Mouse (Mus musculus) lung, embryonic 16.5 days (tissue): Measurements from ENCODE around the gene Ppp6r1. TPM values are rescaled to one million over a fixed set of nuclear protein-coding genes. Genes with fewer than 3 reads are reported as not detected.

Source experiments
- ATAC-seq: fragments of 200-750 bp; cut with Nextera tagmentation; 2 replicates; pipeline ENCODE4 v1.8.0; 2017; ENCODE audit warnings: low read depth, mild to moderate bottlenecking, moderate library complexity
- H3K27ac ChIP-seq: fragments of 300-500 bp; sonication (generic); 2 replicates; pipeline ENCODE4 v1.5.1; 2014; ENCODE audit warnings: mild to moderate bottlenecking, control low read depth, low read length
- H3K27me3 ChIP-seq: fragments of 300-500 bp; sonication (generic); 2 replicates; pipeline ENCODE4 v1.6.1; 2014; ENCODE audit warnings: low read depth, low read length, mixed read lengths; ENCODE audit not compliant: control insufficient read depth, insufficient read depth
- H3K36me3 ChIP-seq: fragments of 300-500 bp; sonication (generic); 2 replicates; pipeline ENCODE4 v1.6.1; 2014; ENCODE audit warnings: low read length; ENCODE audit not compliant: control insufficient read depth, insufficient read depth
- H3K4me1 ChIP-seq: fragments of 300-500 bp; sonication (generic); replicated peaks from 2 replicates; pipeline ENCODE4 v1.6.1; 2014; ENCODE audit warnings: low read length, mixed read lengths; ENCODE audit not compliant: control insufficient read depth, insufficient read depth
- H3K4me2 ChIP-seq: fragments of 300-500 bp; sonication (generic); 2 replicates; pipeline ENCODE4 v1.6.1; 2014; ENCODE audit warnings: low read depth, low read length, control low read depth
- H3K4me3 ChIP-seq: fragments of 300-500 bp; sonication (generic); 2 replicates; pipeline ENCODE4 v1.5.1; 2014; ENCODE audit warnings: mild to moderate bottlenecking, low read length, control low read depth
- H3K9ac ChIP-seq: fragments of 300-500 bp; sonication (generic); 2 replicates; pipeline ENCODE4 v1.6.1; 2014; ENCODE audit warnings: low read length, control low read depth
- H3K9me3 ChIP-seq: fragments of 300-500 bp; sonication (generic); 2 replicates; pipeline ENCODE4 v1.6.1; 2016; ENCODE audit warnings: low read length; ENCODE audit not compliant: control insufficient read depth
- WGBS: fragments of 180-500 bp; shearing (Covaris S2); extraction: QIAGEN DNeasy Blood & Tissue Kit; methylation state at CpG from one replicate; pipeline ENCODE4 v1.1.7; 2014; 5-methylcytosine and 5-hydroxymethylcytosine counted together
- polyA plus RNA-seq: library from polyadenylated mRNA; unstranded; fragments of >200 nt; fragmentation: Nextera tagmentation; extraction: Ambion mirVana; gene quantifications from 2 replicates; pipeline ENCODE4 v1.2.1, GENCODE M21; 2015

Gene Ppp6r1
- polyA plus RNA-seq, 1 experiment from 2014 or later, result 3.9 TPM

GRCm38 (mm10) chr7:4653780-4654179, 5.0 kb downstream of the Ppp6r1 start:
- Histone ChIP-seq H3K27me3 (no peaks in the 10 kb centered on the region), H3K9me3 (no peaks in the 10 kb centered on the region), H3K27ac (peak overlapping the region; percentile 28), H3K4me3 (no peak overlapping the region), H3K9ac (no peak overlapping the region), H3K36me3 (0 out of 2 replicates have a peak, but pooled peaks cover 3% of the 10 kb centered on the region), H3K4me2 (no peak overlapping the region), H3K4me1 (peaks cover 13% of the 10 kb centered on the region)
- WGBS, result 69% methylated on average over 7 of the region's 7 CpGs
- ATAC-seq, result no peak

GRCm38 (mm10) chr7:4653351-4653750, 5.5 kb downstream of the Ppp6r1 start:
- H3K4me3 ChIP-seq, result no peak overlapping the region
- no peak overlapping the region for H3K4me2 ChIP-seq
- no peak overlapping the region for H3K9ac ChIP-seq
- 77% methylated on average over 5 of the region's 5 CpGs for WGBS
- no peaks in the 10 kb centered on the region for H3K27me3 ChIP-seq
- H3K27ac ChIP-seq, result no peak overlapping the region; the same call in 1 of the 2 replicates
- no peak for ATAC-seq
- peaks cover 13% of the 10 kb centered on the region for H3K4me1 ChIP-seq
- H3K9me3 ChIP-seq, result no peaks in the 10 kb centered on the region
- H3K36me3 ChIP-seq, result 0 out of 2 replicates have a peak, but pooled peaks cover 3% of the 10 kb centered on the region

GRCm38 (mm10) chr7:4652726-4653125, 6.1 kb downstream of the Ppp6r1 start:
- 80% methylated on average over 5 of the region's 5 CpGs for WGBS
- Histone ChIP-seq H3K9ac (no peak overlapping the region), H3K4me2 (no peak overlapping the region), H3K36me3 (0 out of 2 replicates have a peak, but pooled peaks cover 3% of the 10 kb centered on the region), H3K4me1 (peaks cover 11% of the 10 kb centered on the region), H3K9me3 (no peaks in the 10 kb centered on the region), H3K27me3 (no peaks in the 10 kb centered on the region), H3K27ac (no peak overlapping the region), H3K4me3 (no peak overlapping the region)
- ATAC-seq, result no peak

DNA sequence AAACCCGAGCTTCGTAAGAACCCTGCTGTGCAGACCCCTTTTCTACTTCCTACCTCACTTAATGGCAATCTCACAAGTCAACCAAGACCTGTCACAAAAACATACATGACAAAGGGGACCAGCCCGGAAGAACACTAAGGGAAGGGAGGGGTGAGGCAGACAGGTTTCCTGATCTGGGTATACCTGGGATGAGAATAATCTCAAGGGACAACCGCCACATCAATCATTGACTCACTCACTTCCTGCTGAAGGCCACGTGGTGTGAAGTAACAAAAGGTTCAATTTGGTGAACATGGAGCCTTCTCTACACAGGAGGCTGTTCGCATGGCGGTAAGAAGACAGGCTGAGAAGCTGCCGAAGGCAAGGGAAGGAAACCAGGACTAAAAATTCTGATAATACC, 7.2 kb downstream of the Ppp6r1 start:
- 67% methylated on average over 8 of the region's 8 CpGs for WGBS
- H3K4me1 ChIP-seq, result no peaks in the 10 kb centered on the region; the same call in 1 of the 2 replicates
- no peaks in the 10 kb centered on the region for H3K27me3 ChIP-seq

GRCm38 (mm10) chr7:4647992-4648391, 10.8 kb downstream of the Ppp6r1 start:
- Histone ChIP-seq H3K4me1 (no peaks in the 10 kb centered on the region), H3K9ac (no peak overlapping the region), H3K27me3 (no peaks in the 10 kb centered on the region), H3K27ac (no peak overlapping the region), H3K4me2 (no peak overlapping the region), H3K9me3 (no peaks in the 10 kb centered on the region), H3K36me3 (peaks cover 16% of the 10 kb centered on the region), H3K4me3 (no peak overlapping the region)
- no peak for ATAC-seq
- 76% methylated on average over 2 of the region's 2 CpGs for WGBS

More for the DNA sequence above, 7.2 kb downstream of the Ppp6r1 start:
- H3K36me3 ChIP-seq, result peaks cover 3% of the 10 kb centered on the region; the same call in 1 of the 2 replicates
- H3K4me3 ChIP-seq, result no peak overlapping the region
- no peaks in the 10 kb centered on the region for H3K9me3 ChIP-seq
- no peak overlapping the region for H3K9ac ChIP-seq
- H3K4me2 ChIP-seq, result no peak overlapping the region
- no peak overlapping the region for H3K27ac ChIP-seq
- ATAC-seq, result no peak

DNA sequence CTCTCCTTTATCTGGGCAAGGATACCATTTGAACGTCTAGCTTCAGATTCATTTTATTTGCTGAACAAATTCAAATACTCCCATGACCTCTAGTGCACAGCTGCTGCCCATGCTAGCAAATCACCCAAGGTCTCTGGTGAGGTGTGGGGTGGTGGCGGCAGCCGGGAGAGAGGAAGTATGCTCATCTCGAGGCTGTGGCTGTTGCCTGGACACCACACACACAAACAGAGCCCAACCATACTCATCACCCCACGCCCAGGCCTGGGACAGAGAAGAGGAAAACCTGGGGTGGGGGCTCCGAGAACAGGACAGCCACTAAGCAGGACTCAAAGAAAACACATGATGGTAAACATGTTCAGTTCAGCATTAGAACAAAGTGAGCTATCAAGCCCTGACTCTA, 11.5 kb downstream of the Ppp6r1 start:
- WGBS, result 41% methylated on average over 6 of the region's 6 CpGs
- Histone ChIP-seq H3K9me3 (no peaks in the 10 kb centered on the region), H3K36me3 (peaks cover 22% of the 10 kb centered on the region), H3K27me3 (no peaks in the 10 kb centered on the region), H3K4me1 (no peaks in the 10 kb centered on the region), H3K9ac (no peak overlapping the region), H3K4me3 (no peak overlapping the region), H3K27ac (no peak overlapping the region), H3K4me2 (no peak overlapping the region)
- ATAC-seq, result no peak

- Histone ChIP-seq H3K4me1 (no peaks in the 10 kb centered on the region), H3K4me2 (no peak overlapping the region), H3K36me3 (peaks cover 27% of the 10 kb centered on the region), H3K27me3 (no peaks in the 10 kb centered on the region), H3K9ac (no peak overlapping the region), H3K4me3 (no peak overlapping the region), H3K9me3 (no peaks in the 10 kb centered on the region), H3K27ac (no peak overlapping the region)
- 75% methylated on average over 3 of the region's 3 CpGs for WGBS
- no peak for ATAC-seq
Measured at GRCm38 (mm10) chr7:4646806-4647205, 12.0 kb downstream of the Ppp6r1 start.

DNA sequence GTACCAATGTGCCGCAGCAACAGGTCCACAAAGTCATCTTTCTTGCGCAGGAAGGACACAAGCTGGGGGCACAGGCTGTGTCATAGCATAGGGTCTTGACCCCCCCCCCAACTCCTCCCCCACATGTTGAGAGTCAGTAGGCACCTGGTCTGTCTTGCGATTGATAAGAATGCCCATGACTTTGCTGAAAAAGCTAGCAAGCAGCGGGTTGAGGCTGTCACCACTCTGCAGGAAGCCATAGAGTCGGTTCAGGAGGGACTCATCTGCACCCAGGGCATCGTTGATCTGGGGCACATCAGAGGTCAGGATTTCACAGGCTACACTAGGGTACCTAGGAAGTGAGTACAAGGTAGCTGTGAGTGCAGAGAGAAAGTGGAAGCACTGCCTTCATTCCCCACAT, 15.6 kb downstream of the Ppp6r1 start:
- Histone ChIP-seq H3K4me1 (no peaks in the 10 kb centered on the region), H3K4me3 (no peak overlapping the region), H3K9me3 (no peaks in the 10 kb centered on the region), H3K27me3 (no peaks in the 10 kb centered on the region), H3K36me3 (peaks cover 52% of the 10 kb centered on the region), H3K4me2 (no peak overlapping the region), H3K9ac (no peak overlapping the region), H3K27ac (no peak overlapping the region)
- ATAC-seq, result no peak
- 92% methylated on average over 6 of the region's 6 CpGs for WGBS

- H3K4me2 ChIP-seq, result no peak overlapping the region
- peaks cover 59% of the 10 kb centered on the region for H3K36me3 ChIP-seq
- no peak overlapping the region for H3K27ac ChIP-seq
- no peak overlapping the region for H3K4me3 ChIP-seq
- H3K9me3 ChIP-seq, result no peaks in the 10 kb centered on the region
- no peaks in the 10 kb centered on the region for H3K27me3 ChIP-seq
- ATAC-seq, result no peak
- no peaks in the 10 kb centered on the region for H3K4me1 ChIP-seq
- H3K9ac ChIP-seq, result no peak overlapping the region
- WGBS, result 80% methylated on average over 7 of the region's 7 CpGs
Measured at GRCm38 (mm10) chr7:4641956-4642355, 16.9 kb downstream of the Ppp6r1 start.

DNA sequence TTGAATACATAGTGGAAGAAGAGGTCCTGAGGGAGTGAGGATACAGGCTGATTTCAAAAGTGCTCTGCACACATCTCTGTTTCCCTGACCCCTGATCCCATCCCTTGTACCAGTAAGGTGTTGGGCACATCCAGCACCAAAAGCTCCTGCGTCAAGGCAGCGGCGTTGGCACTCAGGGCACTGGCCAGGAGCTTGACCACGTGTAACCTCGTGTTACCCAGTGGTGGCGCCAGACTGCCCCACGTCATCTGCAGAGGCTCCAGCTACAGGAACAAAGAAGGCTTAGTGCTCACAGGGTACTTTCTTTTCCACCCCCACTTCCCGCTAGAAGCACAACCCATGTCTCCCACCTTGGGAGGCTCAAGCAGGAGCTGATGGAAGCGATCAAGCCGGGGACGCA, 17.7 kb downstream of the Ppp6r1 start:
- WGBS, result 81% methylated on average over 11 of the region's 11 CpGs
- Histone ChIP-seq H3K4me3 (no peak overlapping the region), H3K4me2 (no peak overlapping the region), H3K9ac (no peak overlapping the region), H3K27ac (no peak overlapping the region), H3K27me3 (no peaks in the 10 kb centered on the region), H3K4me1 (no peaks in the 10 kb centered on the region), H3K9me3 (no peaks in the 10 kb centered on the region), H3K36me3 (peaks cover 63% of the 10 kb centered on the region)
- no peak for ATAC-seq
